Mouse (Mus musculus): ENCODE data around the gene Zfp346.

DNA sequence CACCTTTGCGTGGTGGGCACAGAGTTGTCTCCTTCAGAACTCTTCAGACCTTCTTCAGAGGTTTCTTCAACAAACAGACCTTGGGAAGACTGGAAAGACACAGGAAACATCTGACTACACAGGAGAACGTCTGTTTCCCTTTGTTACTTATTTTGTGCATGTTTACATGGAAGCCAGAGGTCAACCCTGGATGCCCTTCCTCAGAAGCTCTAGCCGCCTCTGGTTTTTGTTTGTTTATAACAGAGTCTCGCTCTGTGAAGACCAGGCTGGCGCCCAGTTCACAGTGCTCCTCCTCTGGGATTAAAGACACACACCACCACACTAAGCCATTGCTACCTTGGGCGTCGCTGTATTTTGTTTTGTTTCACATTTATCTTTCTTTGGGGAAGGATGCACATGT, 35.4 kb upstream of the Zfp346 start:
- TF ChIP-seq CTCF (conservative IDR thresholded peaks at IDR 0.05; ENCODE audit: low read length) = no peak
- no peak for TF ChIP-seq POU5F1 (IDR thresholded peaks at IDR 0.05; ENCODE audit: borderline replicate concordance, low read length)

All from E14TG2a.4 (cell line).